Mouse (Mus musculus): ENCODE data around the gene Rpl13. TPM values are rescaled to one million over a fixed set of nuclear protein-coding genes. Genes with fewer than 3 reads are reported as not detected.
"Not testable (repeated sequence)": the region's sequence is repeated elsewhere in the genome, so short reads cannot be mapped to it uniquely, and the experiment has no call there.

The Rpl13 gene
- polyA plus RNA-seq, 1 experiment from 2014 or later, result 1,023 TPM

- Histone ChIP-seq H3K4me2 (no peak overlapping the region), H3K9me3 (replicated peaks) (no peaks in the 10 kb centered on the region), H3K9ac (0 out of 2 replicates have a peak overlapping the region, but pooled peaks have one; percentile 23), H3K4me3 (no peak overlapping the region), H3K4me1 (peaks cover 4% of the 10 kb centered on the region), H3K27me3 (no peaks in the 10 kb centered on the region), H3K36me3 (ENCODE audit: poor library complexity, severe bottlenecking) (peaks cover 52% of the 10 kb centered on the region), H3K27ac (no peak overlapping the region)
- ATAC-seq, result no peak
- WGBS, result 91% methylated on average over 11 of the region's 11 CpGs
Measured at GRCm38 (mm10) chr8:123097216-123097615, 4.9 kb upstream of the Rpl13 start.

GRCm38 (mm10) chr8:123097786-123098584 lies 4.2 kb upstream of the Rpl13 start:
- Histone ChIP-seq H3K9me3 (replicated peaks) (no peaks in the 10 kb centered on the region), H3K27me3 (no peaks in the 10 kb centered on the region), H3K4me3 (no peak overlapping the region), H3K36me3 (ENCODE audit: poor library complexity, severe bottlenecking) (peaks cover 46% of the 10 kb centered on the region), H3K4me1 (peaks cover 4% of the 10 kb centered on the region), H3K9ac (no peak overlapping the region), H3K27ac (no peak overlapping the region), H3K4me2 (no peak overlapping the region)
- WGBS, result 75% methylated on average over 12 of the region's 12 CpGs
- no peak for ATAC-seq

GRCm38 (mm10) chr8:123100288-123100687 lies 1.9 kb upstream of the Rpl13 start:
- Histone ChIP-seq H3K36me3 (ENCODE audit: poor library complexity, severe bottlenecking) (peaks cover 46% of the 10 kb centered on the region), H3K4me2 (no peak overlapping the region), H3K27me3 (no peaks in the 10 kb centered on the region), H3K4me1 (peaks cover 18% of the 10 kb centered on the region), H3K9me3 (replicated peaks) (no peaks in the 10 kb centered on the region), H3K4me3 (no peak overlapping the region), H3K9ac (no peak overlapping the region), H3K27ac (no peak overlapping the region)
- no peak for ATAC-seq
- 64% methylated on average over 8 of the region's 8 CpGs for WGBS

- 75% methylated on average over 4 of the region's 4 CpGs for WGBS
- H3K9ac ChIP-seq, result no peak overlapping the region
- H3K4me2 ChIP-seq, result peak overlapping the region; percentile 83
Measured at GRCm38 (mm10) chr8:123101244-123101643, 906 bp upstream of the Rpl13 start.

GRCm38 (mm10) chr8:123102855-123103254 lies 705 bp downstream of the Rpl13 start:
- Histone ChIP-seq H3K4me1 (peaks cover 18% of the 10 kb centered on the region), H3K36me3 (ENCODE audit: poor library complexity, severe bottlenecking) (peaks cover 35% of the 10 kb centered on the region), H3K4me3 (peak overlapping the region; percentile 80), H3K4me2 (peak overlapping the region; percentile 83), H3K27ac (peak overlapping the region; percentile 93), H3K9ac (peak overlapping the region; percentile 99)
- H3K27me3 ChIP-seq; H3K9me3 ChIP-seq (replicated peaks); ATAC-seq: not testable (repeated sequence)
- under 1% methylated on average over 26 of the region's 26 CpGs for WGBS

More at GRCm38 (mm10) chr8:123101244-123101643, 906 bp upstream of the Rpl13 start:
- Histone ChIP-seq H3K4me1 (peaks cover 18% of the 10 kb centered on the region), H3K27me3 (no peaks in the 10 kb centered on the region), H3K9me3 (replicated peaks) (no peaks in the 10 kb centered on the region), H3K36me3 (ENCODE audit: poor library complexity, severe bottlenecking) (peaks cover 47% of the 10 kb centered on the region), H3K27ac (no peak overlapping the region), H3K4me3 (no peak overlapping the region)
- ATAC-seq, result no peak

- H3K27me3 ChIP-seq, result no peaks in the 10 kb centered on the region
- ATAC-seq, result no peak
- H3K27ac ChIP-seq, result peak overlapping the region; percentile 44; the same call in 1 of the 2 replicates
- H3K4me1 ChIP-seq, result peaks cover 18% of the 10 kb centered on the region
- peak overlapping the region; percentile 83 for H3K4me2 ChIP-seq
- peak overlapping the region; percentile 80 for H3K4me3 ChIP-seq
- no peaks in the 10 kb centered on the region for H3K9me3 ChIP-seq (replicated peaks)
- peaks cover 31% of the 10 kb centered on the region for H3K36me3 ChIP-seq (ENCODE audit: poor library complexity, severe bottlenecking)
- WGBS, result 20% methylated on average over 15 of the region's 15 CpGs
- peak overlapping the region; percentile 99 for H3K9ac ChIP-seq
Measured at GRCm38 (mm10) chr8:123103285-123103684, 1.1 kb downstream of the Rpl13 start.

GRCm38 (mm10) chr8:123104046-123104767 lies 2.1 kb downstream of the Rpl13 start:
- Histone ChIP-seq H3K4me2 (peak overlapping the region; percentile 83), H3K27ac (0 out of 2 replicates have a peak overlapping the region, but pooled peaks have one; percentile 33), H3K4me1 (peaks cover 18% of the 10 kb centered on the region), H3K9ac (peak overlapping the region; percentile 99; the same call in 1 of the 2 replicates), H3K4me3 (peak overlapping the region; percentile 80), H3K36me3 (ENCODE audit: poor library complexity, severe bottlenecking) (peaks cover 28% of the 10 kb centered on the region), H3K9me3 (replicated peaks) (no peaks in the 10 kb centered on the region), H3K27me3 (no peaks in the 10 kb centered on the region)
- no peak for ATAC-seq
- 83% methylated on average over 6 of the region's 6 CpGs for WGBS

GRCm38 (mm10) chr8:123105553-123106326 lies 3.6 kb downstream of the Rpl13 start:
- no peaks in the 10 kb centered on the region for H3K9me3 ChIP-seq (replicated peaks)
- no peak overlapping the region for H3K9ac ChIP-seq
- 70% methylated on average over 5 of the region's 5 CpGs for WGBS
- H3K36me3 ChIP-seq (ENCODE audit: poor library complexity, severe bottlenecking), result peaks cover 28% of the 10 kb centered on the region
- H3K27me3 ChIP-seq, result no peaks in the 10 kb centered on the region
- no peak for ATAC-seq
- no peak overlapping the region for H3K4me2 ChIP-seq
- peaks cover 18% of the 10 kb centered on the region for H3K4me1 ChIP-seq
- H3K27ac ChIP-seq, result no peak overlapping the region; the same call in 1 of the 2 replicates
- no peak overlapping the region for H3K4me3 ChIP-seq

GRCm38 (mm10) chr8:123106531-123106930 lies 4.4 kb downstream of the Rpl13 start:
- Histone ChIP-seq H3K4me3 (no peak overlapping the region), H3K27ac (no peak overlapping the region), H3K36me3 (ENCODE audit: poor library complexity, severe bottlenecking) (peaks cover 28% of the 10 kb centered on the region), H3K4me2 (no peak overlapping the region), H3K9me3 (replicated peaks) (no peaks in the 10 kb centered on the region), H3K27me3 (no peaks in the 10 kb centered on the region), H3K9ac (no peak overlapping the region), H3K4me1 (peaks cover 17% of the 10 kb centered on the region)
- WGBS, result 45% methylated on average over 2 of the region's 2 CpGs
- ATAC-seq, result no peak

GRCm38 (mm10) chr8:123108010-123108409 lies 5.9 kb downstream of the Rpl13 start:
- Histone ChIP-seq H3K4me1 (peaks cover 14% of the 10 kb centered on the region), H3K9ac (no peak overlapping the region), H3K9me3 (replicated peaks) (no peaks in the 10 kb centered on the region), H3K36me3 (ENCODE audit: poor library complexity, severe bottlenecking) (peaks cover 28% of the 10 kb centered on the region), H3K27ac (no peak overlapping the region), H3K4me2 (no peak overlapping the region), H3K27me3 (no peaks in the 10 kb centered on the region), H3K4me3 (no peak overlapping the region)
- ATAC-seq, result no peak
- WGBS, result 78% methylated on average over 1 of the region's 1 CpGs

GRCm38 (mm10) chr8:123108953-123109352 lies 6.8 kb downstream of the Rpl13 start:
- Histone ChIP-seq H3K4me3 (no peak overlapping the region), H3K4me1 (peaks cover 5% of the 10 kb centered on the region), H3K27ac (no peak overlapping the region), H3K9ac (no peak overlapping the region), H3K27me3 (no peaks in the 10 kb centered on the region), H3K9me3 (replicated peaks) (no peaks in the 10 kb centered on the region), H3K36me3 (ENCODE audit: poor library complexity, severe bottlenecking) (peaks cover 19% of the 10 kb centered on the region), H3K4me2 (no peak overlapping the region)
- ATAC-seq, result no peak
- 82% methylated on average over 5 of the region's 5 CpGs for WGBS
